ENCODE assay signal across 14 mouse cellular contexts in genomic region chr10:121116636-121117035, GRCm38 (mm10).
"Had no signal": no experiment of that assay in that cellular context is flagged by ENCODE, and none has a peak within 500 bp of the region (broad histone marks: within the 10 kb centered on the region; RNA-seq: fewer than 3 reads in every experiment).

No protein-coding gene starts in this region.

- H3K36me3 ChIP-seq: kidney, embryonic 15.5 days; limb, embryonic 10.5 days; neural tube, embryonic 12.5 days; stomach, embryonic 15.5 days had no signal

- H3K9me3 ChIP-seq: kidney, embryonic 15.5 days; limb, embryonic 10.5 days; stomach, embryonic 15.5 days had no signal

- H3K27me3 ChIP-seq: kidney, embryonic 15.5 days; neural tube, embryonic 12.5 days; stomach, embryonic 15.5 days had no signal

- H3K27ac ChIP-seq: kidney, embryonic 15.5 days; limb, embryonic 10.5 days; macrophage; neural tube, embryonic 12.5 days; stomach, embryonic 15.5 days had no signal

- ATAC-seq: midbrain, embryonic 16.5 days had no signal

- H3K4me2 ChIP-seq: kidney, embryonic 15.5 days; liver, embryonic 11.5 days; lung, embryonic 14.5 days; neural tube, embryonic 12.5 days; stomach, embryonic 15.5 days had no signal

- H3K4me3 ChIP-seq: kidney, embryonic 15.5 days; limb, embryonic 10.5 days; neural tube, embryonic 12.5 days; stomach, embryonic 15.5 days had no signal

- H3K4me1 ChIP-seq: kidney, embryonic 15.5 days; neural tube, embryonic 12.5 days; stomach, embryonic 15.5 days had no signal

- H3K9ac ChIP-seq: kidney, embryonic 15.5 days; lung, embryonic 14.5 days; neural tube, embryonic 12.5 days; stomach, embryonic 15.5 days had no signal

- DNase-seq: kidney, adult 18-20 months; kidney, postnatal 14 days; lung, embryonic 14.5 days; lung, postnatal 10 days; right cerebral cortex, postnatal 14 days; thymus, adult 2 months; thymus, postnatal 25 days had no signal
